Mouse (Mus musculus): Measurements from ENCODE around the gene Anxa1.

The Anxa1 gene

GRCm38 (mm10) chr19:20385645-20386044 lies 5.1 kb downstream of the Anxa1 start:
- no peak for DNase-seq (ENCODE audit: low read depth in 1 of 2, low spot score in 2 of 2)

- no peak for DNase-seq (ENCODE audit: low read depth in 1 of 2, low spot score in 2 of 2)
Measured at GRCm38 (mm10) chr19:20381207-20381752, 9.5 kb downstream of the Anxa1 start.

GRCm38 (mm10) chr19:20370175-20370574 lies 20.6 kb downstream of the Anxa1 start:
- DNase-seq (ENCODE audit: low read depth in 1 of 2, low spot score in 2 of 2) = no peak

GRCm38 (mm10) chr19:20366571-20366970 lies 24.2 kb downstream of the Anxa1 start:
- DNase-seq (ENCODE audit: low read depth in 1 of 2, low spot score in 2 of 2) = no peak

- DNase-seq (ENCODE audit: low read depth in 1 of 2, low spot score in 2 of 2) = no peak
Measured at GRCm38 (mm10) chr19:20366010-20366409, 24.7 kb downstream of the Anxa1 start.

GRCm38 (mm10) chr19:20365364-20365763 lies 25.4 kb downstream of the Anxa1 start:
- no peak for DNase-seq (ENCODE audit: low read depth in 1 of 2, low spot score in 2 of 2)

GRCm38 (mm10) chr19:20364931-20365330 lies 25.8 kb downstream of the Anxa1 start:
- no peak for DNase-seq (ENCODE audit: low read depth in 1 of 2, low spot score in 2 of 2)

GRCm38 (mm10) chr19:20363221-20363620 lies 27.5 kb downstream of the Anxa1 start:
- no peak for DNase-seq (ENCODE audit: low read depth in 1 of 2, low spot score in 2 of 2)

- no peak for DNase-seq (ENCODE audit: low read depth in 1 of 2, low spot score in 2 of 2)
Measured at GRCm38 (mm10) chr19:20361917-20362577, 28.7 kb downstream of the Anxa1 start.

GRCm38 (mm10) chr19:20358679-20359078 lies 32.1 kb downstream of the Anxa1 start:
- DNase-seq (ENCODE audit: low read depth in 1 of 2, low spot score in 2 of 2) = no peak

- DNase-seq (ENCODE audit: low read depth in 1 of 2, low spot score in 2 of 2) = peak; percentile 18 to 34
Measured at GRCm38 (mm10) chr19:20345317-20345917, 45.3 kb downstream of the Anxa1 start.

GRCm38 (mm10) chr19:20344511-20345316 lies 46.0 kb downstream of the Anxa1 start:
- no peak for DNase-seq (ENCODE audit: low read depth in 1 of 2, low spot score in 2 of 2)

- DNase-seq (ENCODE audit: low read depth in 1 of 2, low spot score in 2 of 2) = no peak
Measured at GRCm38 (mm10) chr19:20344052-20344451, 46.7 kb downstream of the Anxa1 start.

Data from monocyte, adult 2 months (primary cell).